Mouse (Mus musculus) layer of hippocampus, adult 8-10 months (tissue): ENCODE measurements around the gene Derl3. TPM values are rescaled to one million over a fixed set of nuclear protein-coding genes. Genes with fewer than 3 reads are reported as not detected.
"Not testable (repeated sequence)": the region's sequence is repeated elsewhere in the genome, so short reads cannot be mapped to it uniquely, and the experiment has no call there.

Experiments used
- DNase-seq, 2 experiments: peaks; one replicate each; pipeline ENCODE4 v3.0.0; 2022; ENCODE audit warnings: low spot score in 2 of 2
- total RNA-seq, 4 experiments: library from RNA; stranded (reverse); gene quantifications; 2 replicates each; pipeline ENCODE4 v1.2.4; 2022

Derl3 gene
- total RNA-seq: 1 to 10 TPM; 1.3 to 6.8 (median 4.4) TPM

DNA sequence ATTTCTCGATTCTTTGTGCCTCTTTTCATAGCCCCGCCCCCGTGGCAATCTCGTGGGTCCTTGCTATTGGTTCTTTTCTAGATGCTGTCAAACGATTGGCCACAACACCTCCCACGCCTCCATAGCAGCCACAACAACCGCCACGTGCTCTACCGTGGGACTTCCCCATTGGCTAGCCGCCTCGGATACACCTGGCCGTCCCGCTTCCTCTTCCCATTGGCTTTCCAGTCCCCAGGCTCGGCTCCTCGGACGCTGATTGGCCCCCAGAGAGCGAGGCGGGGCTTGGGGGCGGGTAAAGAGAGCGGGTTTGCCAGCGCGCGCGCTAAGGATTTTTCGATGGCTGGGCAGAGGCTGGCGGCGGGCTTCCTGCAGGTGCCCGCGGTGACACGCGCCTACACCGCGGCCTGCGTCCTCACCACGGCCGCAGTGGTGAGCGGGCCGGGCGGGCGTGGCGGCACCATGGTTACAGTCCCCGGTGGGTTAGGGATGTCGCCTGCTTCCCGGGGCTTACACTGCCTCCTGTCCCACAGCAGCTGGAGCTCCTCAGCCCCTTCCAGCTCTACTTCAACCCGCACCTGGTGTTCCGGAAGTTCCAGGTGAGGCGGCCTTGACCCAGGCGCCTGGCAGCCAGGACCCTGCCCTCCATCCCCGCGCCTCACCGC, at the start of gene Derl3:
TSS of gene Derl3 (plus strand) at position 325 of the 662 bp plus-strand sequence.
- DNase-seq: peak; percentile 97 to 98

DNA sequence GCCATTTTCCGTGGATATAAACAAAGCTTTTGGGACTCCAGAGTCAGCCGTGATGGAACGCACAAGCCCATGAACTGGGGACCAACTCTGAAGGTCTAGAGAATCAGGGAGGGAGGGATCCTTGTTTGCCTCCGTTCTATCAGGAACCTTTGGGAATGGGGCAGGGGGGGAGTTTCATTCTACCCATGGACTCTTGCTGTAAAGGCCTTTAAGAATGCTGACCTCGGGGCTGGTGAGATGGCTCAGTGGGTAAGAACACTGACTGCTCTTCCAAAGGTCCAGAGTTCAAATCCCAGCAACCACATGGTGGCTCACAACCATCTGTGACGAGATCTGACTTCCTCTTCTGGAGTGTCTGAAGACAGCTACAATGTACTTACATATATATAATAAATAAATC, 49.3 kb upstream of the Derl3 start:
- DNase-seq: not testable (repeated sequence)

DNA sequence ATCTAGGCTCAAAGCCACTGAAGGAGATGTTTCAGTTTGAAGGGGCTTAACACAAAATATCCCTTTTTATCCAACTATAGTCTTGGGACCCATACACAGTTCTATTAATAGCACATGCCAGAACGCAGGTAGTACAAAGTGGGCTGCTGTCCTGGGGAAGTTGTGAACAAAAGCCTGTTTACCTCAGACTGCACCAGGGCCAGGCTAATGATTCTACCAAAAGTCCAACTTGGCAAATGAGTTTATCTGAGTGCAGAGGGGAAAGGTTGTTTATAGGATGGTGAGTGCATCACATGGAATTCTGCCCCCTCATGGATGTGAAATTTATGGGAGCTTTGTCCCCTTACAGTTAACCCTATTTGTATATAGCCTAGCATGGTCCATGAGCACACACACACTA, 48.4 kb upstream of the Derl3 start:
- no peak for DNase-seq

DNA sequence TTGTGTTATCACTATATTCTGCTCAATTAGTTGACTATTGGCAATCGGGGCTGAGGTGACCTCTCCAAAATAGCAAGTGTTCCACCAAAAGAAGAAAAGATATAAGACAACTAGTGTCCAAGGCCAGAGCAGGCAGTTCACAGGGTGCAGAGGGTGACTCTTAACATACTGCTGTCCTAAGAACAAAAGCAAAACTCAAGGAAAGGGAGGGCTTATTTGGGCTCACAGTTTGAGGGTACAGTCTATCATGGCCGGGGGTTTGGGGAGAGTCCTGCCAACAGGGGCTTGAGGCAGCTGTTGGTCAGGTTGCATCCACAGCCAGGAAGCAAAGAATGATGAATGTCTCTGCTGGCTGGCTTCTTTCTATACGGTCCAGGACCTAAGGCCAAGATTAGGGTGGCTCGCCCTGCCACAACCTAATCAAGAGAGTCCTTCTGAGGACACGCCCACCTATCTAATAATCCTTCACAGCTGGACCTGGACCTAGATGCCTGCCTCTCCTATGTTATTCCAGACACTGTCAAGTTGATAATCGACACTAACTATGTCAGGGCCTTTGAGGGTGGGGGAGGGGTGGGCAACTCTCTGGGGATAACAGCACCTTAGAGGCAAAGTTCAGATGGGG, 47.8 kb upstream of the Derl3 start:
- DNase-seq: no peak

DNA sequence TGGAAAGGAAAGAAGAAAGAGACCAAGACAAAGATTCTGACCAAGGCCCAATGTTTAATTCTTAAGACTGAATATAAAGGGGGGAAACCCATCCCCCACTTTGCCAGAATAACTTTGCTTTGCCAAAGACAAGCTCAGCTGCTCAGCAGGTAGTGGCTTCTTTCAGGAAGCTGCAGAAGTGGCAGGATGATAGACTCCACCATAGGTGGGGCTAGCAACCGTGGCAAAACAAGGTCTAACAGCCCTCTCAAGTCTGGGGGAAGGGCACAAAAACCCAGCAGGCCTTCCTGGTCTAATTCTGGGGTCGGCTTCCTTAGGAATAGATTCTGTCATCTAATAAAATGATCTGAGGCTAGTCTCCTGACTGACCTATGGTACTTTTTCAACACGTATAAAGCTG, 44.8 kb upstream of the Derl3 start:
- no peak for DNase-seq

DNA sequence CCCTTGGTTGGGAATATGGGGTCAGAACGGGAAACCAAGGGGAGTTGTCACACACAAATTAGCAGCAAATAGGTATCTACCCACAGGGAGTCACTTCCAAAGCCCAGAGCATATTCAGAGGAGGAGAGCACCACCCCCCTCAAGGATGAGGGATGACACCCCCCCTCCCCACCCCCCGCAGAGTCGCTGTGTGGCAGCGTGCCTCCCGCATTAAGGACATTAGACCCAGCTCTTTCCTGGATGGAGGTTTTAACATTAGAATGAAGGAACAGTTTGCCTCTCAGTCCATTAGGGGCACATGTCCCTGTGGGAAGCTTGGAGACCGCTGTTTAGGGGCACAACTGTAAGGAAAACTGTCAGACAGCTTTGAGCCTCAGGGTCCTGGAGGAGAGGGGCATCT, 42.1 kb upstream of the Derl3 start:
- DNase-seq: no peak

DNA sequence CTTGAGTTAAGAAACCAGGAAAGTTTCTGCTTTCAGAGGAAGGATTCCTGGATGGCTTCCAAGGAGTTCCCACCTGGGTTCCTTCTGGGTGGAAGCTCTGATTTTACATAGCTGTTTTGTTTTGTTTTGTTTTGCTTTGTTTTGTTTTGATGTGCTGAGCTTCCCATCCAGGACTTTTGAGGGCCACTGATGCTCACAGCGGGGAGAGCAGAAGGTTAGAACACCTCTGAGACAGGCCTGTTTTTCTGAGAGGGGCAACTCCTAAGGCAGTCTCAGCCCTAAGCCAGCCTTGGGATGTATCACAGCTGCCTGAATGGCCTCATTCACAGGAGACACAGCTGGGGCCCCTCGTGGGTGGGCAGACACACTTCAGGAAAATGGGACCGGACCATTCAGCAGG, 41.5 kb upstream of the Derl3 start:
- DNase-seq: no peak

DNA sequence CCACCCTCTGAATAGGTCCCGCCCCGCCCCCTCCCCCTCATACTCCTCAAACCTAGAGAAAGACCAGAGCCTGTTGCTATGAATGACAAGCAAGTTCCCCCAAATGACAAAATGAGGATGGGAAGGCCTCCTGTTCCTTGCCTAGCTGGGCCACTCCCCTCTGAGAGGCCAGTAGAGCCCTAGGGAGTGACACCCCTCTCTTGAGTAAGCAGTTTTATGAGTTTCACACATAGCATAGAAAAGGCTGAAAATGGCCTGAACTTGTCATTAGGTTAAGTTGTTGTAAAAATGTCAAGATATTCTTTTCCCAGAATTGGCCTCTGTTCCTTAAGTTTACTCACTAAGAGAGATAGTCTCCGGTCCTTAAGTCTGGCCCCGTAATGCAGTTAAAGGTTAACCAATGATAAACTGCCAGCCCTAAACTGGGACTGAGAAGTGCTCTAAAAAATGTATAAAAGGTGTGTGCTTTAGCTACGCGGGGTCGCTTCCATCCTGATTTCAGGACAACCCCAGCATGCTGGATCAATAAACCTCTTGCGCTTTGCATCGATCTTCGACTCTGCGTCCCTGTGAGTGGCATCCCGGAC, 40.6 kb upstream of the Derl3 start:
- no peak for DNase-seq

DNA sequence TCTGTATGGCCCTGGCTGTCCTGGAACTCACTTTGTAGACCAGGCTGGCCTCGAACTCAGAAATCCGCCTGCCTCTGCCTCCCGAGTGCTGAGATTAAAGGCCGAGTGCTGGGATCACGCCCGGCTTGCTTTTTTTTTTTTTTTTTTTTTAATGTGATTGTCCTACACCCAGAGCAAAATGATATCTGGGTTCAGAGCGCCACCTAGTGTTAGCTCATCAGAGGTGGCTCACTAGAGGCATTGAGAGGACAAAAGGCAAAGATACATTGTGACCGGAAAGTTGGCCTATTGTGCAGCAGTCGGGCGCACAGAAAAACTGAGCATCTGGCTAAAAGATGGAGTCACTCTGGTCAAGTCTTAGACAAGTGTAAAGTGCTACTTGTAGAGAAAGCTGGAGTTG, 39.8 kb upstream of the Derl3 start:
- DNase-seq: peak; percentile 62 to 89

DNA sequence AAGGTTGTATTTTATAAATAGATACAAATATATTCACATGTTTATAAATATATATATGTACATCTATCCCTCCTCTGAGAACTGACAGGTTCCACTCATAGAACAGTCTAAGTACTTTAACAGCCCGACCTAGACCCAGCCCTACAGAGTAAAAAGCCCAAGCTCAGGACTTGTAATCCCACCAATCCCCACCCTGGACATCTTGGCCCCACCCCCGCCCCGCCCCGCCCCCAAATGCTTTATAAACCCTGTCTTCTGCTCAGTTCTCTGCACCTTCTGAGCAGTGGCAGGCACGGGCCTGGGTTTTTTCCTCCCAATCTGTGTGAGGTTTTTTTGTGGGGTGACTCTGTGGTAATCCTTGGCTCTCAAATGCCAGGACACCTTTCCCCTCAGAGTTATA, 39.1 kb upstream of the Derl3 start:
- DNase-seq: no peak

DNA sequence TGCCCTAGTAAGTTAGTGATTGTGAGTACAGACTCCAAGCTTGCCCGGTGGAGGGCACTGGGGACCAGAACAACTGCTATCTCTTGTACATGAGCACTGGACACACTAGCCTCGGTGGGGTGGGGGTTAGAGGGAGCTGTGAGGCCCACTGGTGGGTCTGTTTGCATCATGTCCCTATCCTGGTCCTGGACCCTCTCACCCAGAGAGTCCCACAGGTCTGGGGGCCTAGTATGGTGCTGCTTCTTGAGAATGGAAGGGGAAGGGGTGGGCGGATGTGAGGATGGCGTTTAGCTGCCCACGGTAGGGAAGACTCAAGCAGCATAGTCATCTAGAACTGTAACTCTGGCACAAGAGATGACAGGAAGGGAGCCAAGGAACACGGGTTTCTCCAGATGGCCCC, 38.4 kb upstream of the Derl3 start:
- DNase-seq: no peak

DNA sequence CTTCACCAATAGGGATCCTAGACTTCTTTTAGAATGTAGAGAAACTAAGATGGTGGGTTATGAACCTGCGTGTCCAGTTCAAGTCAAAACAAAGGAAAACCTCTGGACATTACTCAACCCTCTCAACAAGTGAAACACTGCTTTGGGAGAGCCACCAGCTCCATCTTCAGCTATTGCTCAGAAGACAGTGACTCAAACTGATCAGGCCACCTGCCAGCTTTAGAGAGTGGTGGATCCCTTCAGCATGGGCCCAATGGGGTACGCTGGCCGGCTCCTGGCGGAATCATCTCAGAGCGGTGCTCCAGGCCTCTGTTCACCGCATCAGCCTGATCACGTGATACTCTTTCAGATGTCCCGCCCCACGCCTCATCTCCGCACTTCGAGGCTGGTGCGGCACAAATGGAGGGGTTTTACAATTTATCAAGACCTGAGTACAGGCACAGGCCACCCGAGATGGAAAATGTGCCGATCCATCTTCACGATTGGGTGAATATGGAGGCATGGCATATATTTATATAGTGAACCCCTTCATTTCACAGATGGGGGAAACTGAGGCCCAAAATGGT, 37.7 kb upstream of the Derl3 start:
- DNase-seq: peak in 1 of 2 experiments; percentile 9

DNA sequence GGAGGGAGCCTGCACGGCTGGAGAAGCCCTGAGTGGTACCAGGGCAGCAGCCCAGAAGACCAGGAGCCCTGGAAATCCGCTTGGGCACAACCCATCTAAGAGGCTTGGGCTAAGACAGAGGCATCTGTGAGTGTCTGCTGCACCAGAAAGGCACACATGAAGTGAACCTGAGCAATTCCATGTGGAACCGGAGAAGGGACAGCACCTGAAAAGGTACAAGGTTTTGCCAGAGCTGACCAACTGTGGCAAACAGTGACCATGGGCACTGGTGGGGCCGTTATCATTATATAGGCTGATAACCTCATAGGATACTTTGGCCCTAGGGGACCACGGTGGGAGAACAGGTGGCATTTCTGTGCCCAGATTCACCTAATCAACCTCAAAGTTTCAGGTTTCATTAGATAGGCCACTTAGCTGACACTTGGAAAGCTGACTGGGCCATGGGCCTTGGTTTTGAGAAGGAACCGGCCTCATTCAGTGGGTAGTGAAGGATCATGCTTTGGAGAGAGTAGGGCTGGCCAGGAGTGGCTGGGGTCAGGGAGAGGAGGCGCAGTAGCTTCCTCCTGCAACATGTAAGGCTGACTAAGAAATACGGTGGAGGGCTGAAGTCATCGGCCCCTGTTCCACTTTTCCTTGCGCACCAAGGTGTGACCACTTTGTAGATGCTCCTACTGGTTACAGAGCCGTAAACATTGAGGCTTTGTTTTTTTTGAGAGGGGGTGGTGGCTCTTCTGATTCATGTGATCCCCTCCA, 36.9 kb upstream of the Derl3 start:
- no peak for DNase-seq

DNA sequence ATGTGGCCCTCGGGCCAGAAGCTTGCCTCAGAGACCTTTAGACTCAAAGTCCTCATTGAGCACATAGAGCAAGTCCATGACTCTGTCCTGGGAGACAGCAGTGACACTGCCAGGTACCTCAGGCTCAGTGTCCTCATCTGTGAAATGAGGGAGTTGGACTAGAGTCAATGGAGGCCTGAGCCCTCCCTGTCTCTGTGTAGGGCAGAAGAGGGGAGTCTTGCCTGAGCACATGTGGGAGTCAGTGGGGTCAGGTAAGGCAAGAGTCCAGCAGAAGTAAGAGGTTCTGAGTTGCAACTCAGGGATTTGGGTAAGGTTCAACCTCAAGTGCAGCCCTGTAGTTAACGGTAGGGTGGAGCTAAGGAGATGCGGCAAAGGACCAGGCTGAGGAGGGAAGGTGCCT, 36.2 kb upstream of the Derl3 start:
- DNase-seq: no peak

DNA sequence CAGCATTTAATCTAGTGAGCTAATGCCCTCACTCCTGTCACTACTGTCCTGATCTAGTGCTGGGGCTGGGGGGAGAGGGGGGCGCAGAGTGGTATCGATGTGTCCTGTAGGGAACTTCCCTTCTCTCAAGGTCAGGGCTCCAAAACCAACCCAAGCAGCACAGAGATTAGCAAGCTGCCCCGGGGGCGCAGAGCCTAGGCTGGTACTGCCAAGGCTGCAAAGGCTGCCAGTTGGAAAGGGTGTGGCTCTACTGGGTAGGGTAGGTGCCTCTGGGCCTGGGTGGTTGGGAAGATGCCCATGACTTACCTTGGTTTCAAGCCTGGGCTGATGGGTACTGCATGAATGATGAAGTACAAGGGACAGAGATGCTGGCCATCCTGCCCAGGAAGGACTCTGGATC, 35.6 kb upstream of the Derl3 start:
- DNase-seq: no peak

DNA sequence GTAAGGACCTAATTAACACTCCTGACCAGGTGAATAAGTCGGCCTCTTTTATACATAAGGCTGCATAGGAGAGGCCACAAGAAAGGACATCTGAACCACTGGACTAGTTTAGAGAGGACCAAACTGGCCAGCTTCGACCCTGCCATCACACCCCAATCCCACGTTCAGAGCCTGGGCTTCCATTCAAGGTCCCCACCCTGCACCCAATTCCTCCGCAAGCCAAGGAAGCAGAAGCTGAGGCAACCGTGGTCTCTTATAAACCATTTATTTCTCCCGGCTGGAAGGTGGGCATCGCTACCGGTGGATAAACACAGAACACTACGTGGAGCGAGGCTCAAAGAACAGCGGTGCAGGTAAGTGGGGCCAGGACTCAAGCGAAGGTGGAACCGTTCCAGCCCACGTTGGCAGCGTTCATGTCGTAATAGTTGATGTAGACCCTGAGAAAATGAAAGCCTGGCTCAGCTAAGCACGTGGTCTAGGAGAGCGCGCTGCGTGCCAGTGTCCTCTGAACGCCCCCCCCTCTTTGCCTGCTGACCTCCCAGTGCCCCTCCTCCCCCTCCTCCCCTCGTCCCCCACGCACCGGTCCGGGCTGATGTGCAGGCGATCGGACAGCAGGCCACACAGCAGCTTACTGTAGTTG, 34.0 kb upstream of the Derl3 start:
- peak in 1 of 2 experiments; percentile 48 for DNase-seq

DNA sequence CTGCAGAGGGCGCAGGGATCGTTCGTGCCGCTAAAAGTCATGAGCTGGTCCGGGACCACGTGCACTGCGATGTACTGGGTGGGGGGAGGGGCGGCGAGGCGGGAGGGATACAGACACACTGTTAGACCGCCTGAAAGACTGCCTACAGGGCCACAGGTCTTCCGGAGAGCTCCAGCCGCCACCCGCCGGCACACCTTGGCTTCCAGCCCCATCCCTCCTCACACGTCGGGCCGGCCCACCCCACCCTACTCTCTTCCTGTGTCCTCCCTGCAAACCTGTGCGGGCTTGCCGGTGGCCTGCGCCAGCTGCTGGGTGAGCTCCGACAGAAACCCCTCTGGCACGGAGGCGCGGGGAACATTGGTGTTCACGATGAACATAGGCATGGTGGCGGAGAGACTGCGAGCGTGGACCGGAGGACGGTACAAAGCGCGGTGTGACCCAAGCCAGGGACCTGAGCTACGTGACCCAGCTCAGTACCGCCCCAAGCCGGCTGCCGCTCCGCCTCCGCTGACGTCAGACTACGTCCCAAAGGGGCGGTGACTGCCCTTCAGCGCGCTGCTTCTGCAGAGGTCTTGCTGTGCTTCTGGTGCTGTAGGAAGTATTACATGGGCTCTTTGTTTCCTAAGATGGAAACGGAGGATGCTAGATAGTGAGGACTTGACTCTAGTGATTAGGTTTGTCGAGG, 33.3 kb upstream of the Derl3 start, which contains the start of gene Mif:
TSS of gene Mif (minus strand) at position 455 of the 685 bp plus-strand sequence.
- DNase-seq: peak; percentile 74 to 84

DNA sequence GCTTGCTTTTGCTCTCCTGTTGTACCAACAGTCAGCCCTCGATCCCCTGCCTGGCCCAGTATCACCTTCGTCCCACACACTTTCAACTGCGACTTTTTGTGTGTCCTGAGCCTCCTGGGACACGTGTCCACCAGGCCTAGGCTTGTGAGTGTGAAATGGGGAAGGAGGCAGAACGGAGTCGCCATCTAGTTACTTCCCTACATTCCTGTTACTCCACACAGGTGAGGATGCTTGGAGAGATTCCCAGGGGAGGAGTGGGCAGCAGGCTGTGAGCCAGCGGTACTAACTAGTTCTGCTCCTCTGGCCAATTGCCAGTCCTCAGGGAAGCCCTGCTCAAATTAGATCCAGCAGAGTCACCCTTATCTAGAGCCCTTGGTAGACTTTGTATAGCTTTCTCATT, 32.5 kb upstream of the Derl3 start:
- no peak for DNase-seq

DNA sequence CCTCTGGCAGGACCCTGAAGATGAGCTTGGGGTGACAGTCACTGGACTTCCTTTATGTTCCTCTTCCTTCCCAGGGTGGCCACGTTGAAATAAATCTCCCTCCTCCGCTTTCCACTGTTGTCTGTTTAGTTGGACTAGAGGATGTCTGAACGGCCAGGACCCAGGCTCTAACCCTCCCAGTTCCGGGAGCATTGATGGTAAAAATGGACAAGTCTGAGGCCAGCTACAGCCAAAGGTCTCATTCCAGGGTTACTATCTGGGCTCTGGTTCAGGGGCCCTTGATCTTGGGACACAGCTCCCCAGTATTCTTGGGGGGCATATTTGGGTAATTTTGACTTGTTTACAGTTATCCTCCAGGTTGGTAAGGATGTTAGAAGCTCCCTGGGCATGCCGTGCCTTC, 31.6 kb upstream of the Derl3 start:
- DNase-seq: no peak

DNA sequence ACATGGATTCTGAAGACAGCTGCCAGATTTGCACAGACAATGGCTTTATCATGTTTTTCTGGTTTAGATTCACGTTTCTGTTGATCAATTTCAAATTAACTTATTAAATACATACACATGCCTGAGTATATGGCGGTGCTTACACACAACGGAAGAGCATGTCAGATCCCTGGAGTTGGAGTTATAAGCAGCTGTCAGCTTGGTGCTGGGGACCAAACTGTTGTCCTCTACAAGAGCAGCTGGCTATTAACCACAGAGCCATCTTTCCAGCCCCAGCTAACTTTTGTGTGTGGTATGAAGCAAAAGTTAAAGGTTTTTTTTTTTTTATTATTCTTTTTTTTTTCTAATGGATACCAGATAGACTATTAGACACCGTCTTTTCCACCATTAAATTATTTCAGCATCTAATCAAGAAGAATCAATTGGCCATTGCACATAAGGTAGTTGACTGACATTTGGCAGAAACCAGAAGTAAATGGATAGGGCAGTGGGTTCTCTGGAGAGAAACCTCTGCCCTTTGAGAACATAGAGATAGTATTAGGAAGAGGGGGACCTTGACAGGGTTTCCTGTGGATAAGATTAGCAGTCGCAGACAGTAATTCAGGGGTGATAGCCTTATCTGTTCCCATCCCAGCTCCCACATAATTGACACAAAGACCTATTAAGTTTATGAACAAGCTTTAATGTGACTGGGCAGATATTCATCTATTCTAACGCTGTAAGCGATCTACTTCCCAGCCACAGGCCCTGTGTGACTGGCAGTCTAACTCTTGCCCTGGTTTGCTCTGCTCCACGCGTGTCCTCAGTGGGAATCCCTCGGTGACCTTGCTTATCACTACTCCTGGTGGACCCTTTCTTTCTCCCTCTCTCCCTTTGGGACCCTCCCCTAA, 20.9 kb upstream of the Derl3 start:
- DNase-seq: no peak
